Mouse (Mus musculus) heart, embryonic 15.5 days (tissue): ENCODE measurements around the gene Dapk1. TPM values are rescaled to one million over a fixed set of nuclear protein-coding genes. Genes with fewer than 3 reads are reported as not detected.

Experiments
- ATAC-seq: fragments of 200-750 bp; cut with Nextera tagmentation; replicated peaks from 2 replicates; pipeline ENCODE4 v1.8.0; 2017; ENCODE audit warnings: low read depth, moderate TSS enrichment; ENCODE audit not compliant: insufficient number of reproducible peaks, insufficient read depth, low FRiP score
- H3K27ac ChIP-seq: fragments of 300-500 bp; sonication (generic); 2 replicates; pipeline ENCODE4 v1.5.1; 2015; ENCODE audit warnings: mild to moderate bottlenecking, inconsistent platforms
- H3K27me3 ChIP-seq: fragments of 300-500 bp; sonication (generic); 2 replicates; pipeline ENCODE4 v1.6.1; 2015; ENCODE audit warnings: inconsistent platforms
- H3K36me3 ChIP-seq: fragments of 300-500 bp; sonication (generic); 2 replicates; pipeline ENCODE4 v1.6.1; 2015; ENCODE audit warnings: mild to moderate bottlenecking, inconsistent platforms
- H3K4me1 ChIP-seq: fragments of 300-500 bp; sonication (generic); replicated peaks from 2 replicates; pipeline ENCODE4 v1.6.1; 2015; ENCODE audit warnings: inconsistent platforms
- H3K4me2 ChIP-seq: fragments of 300-500 bp; sonication (generic); 2 replicates; pipeline ENCODE4 v1.6.1; 2015; ENCODE audit warnings: inconsistent platforms, mild to moderate bottlenecking, moderate library complexity
- H3K4me3 ChIP-seq: fragments of 300-500 bp; sonication (generic); 2 replicates; pipeline ENCODE4 v1.5.1; 2015; ENCODE audit warnings: mild to moderate bottlenecking, inconsistent platforms
- H3K9ac ChIP-seq: fragments of 300-500 bp; sonication (generic); 2 replicates; pipeline ENCODE4 v1.6.1; 2015; ENCODE audit warnings: mild to moderate bottlenecking, inconsistent platforms
- H3K9me3 ChIP-seq: fragments of 300-500 bp; sonication (generic); replicated peaks from 2 replicates; pipeline ENCODE4 v1.6.1; 2016; ENCODE audit warnings: inconsistent platforms
- WGBS: fragments of 180-500 bp; shearing (Covaris S2); methylation state at CpG from one replicate; pipeline ENCODE4 v1.1.7; 2015; ENCODE audit warnings: mixed read lengths; 5-methylcytosine and 5-hydroxymethylcytosine counted together
- polyA plus RNA-seq: library from polyadenylated mRNA; unstranded; fragments of >200 nt; fragmentation: Nextera tagmentation; extraction: Ambion mirVana; gene quantifications from 2 replicates; pipeline ENCODE4 v1.2.1, GENCODE M21; 2015

Dapk1 gene
- polyA plus RNA-seq, 1 experiment from 2014 or later = 7.6 TPM

DNA sequence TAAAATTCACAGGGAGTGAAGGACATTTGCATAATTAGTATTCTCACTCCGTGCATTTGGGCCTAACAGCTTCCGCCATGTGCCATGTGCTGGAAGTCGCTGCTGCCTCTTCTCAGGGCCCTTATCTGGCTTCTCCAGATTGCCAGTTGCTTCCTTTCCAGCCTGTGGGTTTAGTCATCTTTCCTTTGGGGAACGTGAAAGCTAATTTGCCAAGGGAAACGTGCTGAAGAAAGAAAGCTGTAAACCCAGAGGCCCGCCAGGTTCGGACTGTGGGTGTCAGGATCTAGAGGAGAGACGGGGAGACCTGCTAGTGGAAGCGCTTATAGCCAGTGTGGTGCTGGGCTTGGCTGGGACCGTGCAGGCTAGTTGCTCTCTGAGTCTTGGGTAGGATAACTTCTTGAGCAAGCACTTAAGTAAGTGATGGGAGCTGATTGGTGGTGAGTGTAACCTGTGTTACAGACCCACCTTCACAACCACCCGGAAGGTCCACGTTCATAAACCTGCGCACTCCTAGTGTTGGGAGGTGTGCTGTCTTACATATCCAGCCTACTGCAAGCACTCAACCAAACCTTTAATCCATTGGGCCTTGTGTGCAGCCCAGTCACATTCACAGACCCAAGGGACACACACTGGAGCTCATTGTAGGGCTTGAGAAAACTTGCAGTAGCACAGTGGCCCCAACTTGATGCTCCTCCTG, 141.8 kb downstream of the Dapk1 start:
- Histone ChIP-seq H3K4me3 (no peak overlapping the region), H3K36me3 (0 out of 2 replicates have a peak, but pooled peaks cover 5% of the 10 kb centered on the region), H3K4me1 (peaks cover 6% of the 10 kb centered on the region), H3K9me3 (no peaks in the 10 kb centered on the region), H3K27me3 (no peaks in the 10 kb centered on the region), H3K27ac (peak overlapping the region; percentile 42; the same call in 1 of the 2 replicates), H3K9ac (no peak overlapping the region), H3K4me2 (no peak overlapping the region)
- ATAC-seq = no peak
- WGBS = 55% methylated on average over 13 of the region's 13 CpGs

DNA sequence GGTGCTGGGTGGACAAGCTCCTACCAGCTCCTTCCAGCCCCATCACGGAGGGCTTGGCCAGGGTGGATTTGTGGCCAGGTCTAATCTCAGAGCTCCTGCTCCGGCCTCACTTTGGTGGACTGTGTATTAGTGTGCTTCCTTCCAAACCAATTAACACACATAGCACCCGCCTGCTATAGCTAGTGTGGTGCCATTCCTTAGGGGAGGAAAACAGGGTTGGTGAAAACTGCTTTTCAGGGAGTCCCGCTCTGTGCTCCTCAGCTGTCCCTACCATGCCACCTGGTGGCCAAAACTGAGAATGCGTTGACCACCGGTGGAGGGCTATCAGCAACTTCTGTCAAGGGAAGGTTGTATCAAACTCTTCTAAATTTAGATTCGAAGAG, 142.3 kb downstream of the Dapk1 start:
- Histone ChIP-seq H3K27ac (peak overlapping the region; percentile 42; the same call in 1 of the 2 replicates), H3K9me3 (no peaks in the 10 kb centered on the region), H3K4me2 (no peak overlapping the region), H3K27me3 (no peaks in the 10 kb centered on the region), H3K4me3 (no peak overlapping the region), H3K4me1 (peaks cover 6% of the 10 kb centered on the region), H3K9ac (no peak overlapping the region), H3K36me3 (0 out of 2 replicates have a peak, but pooled peaks cover 7% of the 10 kb centered on the region)
- 21% methylated on average over 7 of the region's 7 CpGs for WGBS
- ATAC-seq = peak; percentile 68

DNA sequence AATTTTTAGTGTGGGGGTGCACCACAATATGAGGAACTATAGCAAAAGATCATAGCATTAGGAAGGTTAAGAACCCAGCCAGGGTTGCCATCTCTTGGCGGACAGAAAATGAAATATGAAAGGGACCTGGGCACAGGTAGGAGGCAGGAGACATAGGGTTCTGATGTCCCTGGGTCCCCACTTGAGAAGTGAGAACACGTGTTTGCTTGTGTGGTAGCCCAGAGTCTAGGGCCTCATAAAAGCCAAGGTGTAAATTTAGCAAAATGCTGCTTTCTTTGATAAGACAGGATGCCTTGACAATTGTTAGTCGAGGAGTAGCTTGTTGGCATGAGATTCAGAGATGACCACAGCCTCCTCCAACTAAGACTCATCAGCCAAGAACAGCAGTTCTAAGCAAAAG, 143.0 kb downstream of the Dapk1 start:
- H3K9ac ChIP-seq = no peak overlapping the region
- peaks cover 6% of the 10 kb centered on the region for H3K4me1 ChIP-seq
- H3K36me3 ChIP-seq = 0 out of 2 replicates have a peak, but pooled peaks cover 7% of the 10 kb centered on the region
- H3K9me3 ChIP-seq = no peaks in the 10 kb centered on the region
- 72% methylated on average over 3 of the region's 3 CpGs for WGBS
- H3K4me2 ChIP-seq = no peak overlapping the region
- no peak for ATAC-seq
- H3K27ac ChIP-seq = no peak overlapping the region
- no peak overlapping the region for H3K4me3 ChIP-seq
- H3K27me3 ChIP-seq = no peaks in the 10 kb centered on the region

- Histone ChIP-seq H3K4me3 (no peak overlapping the region), H3K9me3 (no peaks in the 10 kb centered on the region), H3K9ac (no peak overlapping the region), H3K27ac (no peak overlapping the region), H3K4me1 (peaks cover 6% of the 10 kb centered on the region), H3K36me3 (0 out of 2 replicates have a peak, but pooled peaks cover 4% of the 10 kb centered on the region), H3K27me3 (no peaks in the 10 kb centered on the region), H3K4me2 (no peak overlapping the region)
- 56% methylated on average over 12 of the region's 12 CpGs for WGBS
- no peak for ATAC-seq
Observed at GRCm38 (mm10) chr13:60745358-60745757, 143.6 kb downstream of the Dapk1 start.

DNA sequence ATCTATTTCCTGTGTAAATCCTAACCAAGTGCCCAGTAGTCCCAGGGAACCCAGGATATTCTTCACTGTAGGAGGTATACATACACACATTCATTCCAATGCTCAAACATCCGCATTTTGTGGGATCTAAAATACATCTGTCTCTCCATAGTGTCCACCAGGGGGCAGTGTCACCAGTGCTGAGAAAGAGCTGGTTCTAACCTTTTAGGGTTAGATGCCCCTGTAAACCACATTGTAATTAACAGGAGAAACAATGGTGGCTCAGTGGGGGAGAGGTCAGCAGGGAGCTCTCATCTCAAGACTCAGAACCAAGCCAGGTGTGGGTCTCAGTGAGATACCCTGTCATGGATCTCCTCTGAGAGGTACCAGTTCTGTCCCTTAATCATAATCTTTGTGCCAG, 144.5 kb downstream of the Dapk1 start:
- ATAC-seq = no peak
- H3K9me3 ChIP-seq = no peaks in the 10 kb centered on the region

DNA sequence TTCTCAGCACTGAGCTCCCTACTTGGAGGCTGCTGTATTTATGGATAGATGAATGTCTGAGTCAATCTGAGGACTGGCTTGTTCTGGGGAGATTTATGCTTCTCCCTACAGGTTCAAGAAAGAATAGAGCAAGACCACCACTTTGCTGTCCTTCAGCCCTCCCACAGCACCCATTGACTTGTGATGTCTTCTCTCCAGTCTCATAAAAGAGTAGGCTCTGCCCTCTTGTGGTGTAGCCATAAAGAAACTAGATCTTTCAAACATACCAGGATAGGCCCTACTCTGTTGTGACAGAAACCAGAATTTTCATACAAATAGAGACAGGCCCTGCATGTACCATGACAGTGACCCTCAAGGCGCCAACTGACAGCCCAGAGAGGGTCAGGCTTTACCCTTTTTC, 145.5 kb downstream of the Dapk1 start:
- Histone ChIP-seq H3K4me1 (peaks cover 6% of the 10 kb centered on the region), H3K9me3 (no peaks in the 10 kb centered on the region), H3K9ac (no peak overlapping the region), H3K27ac (no peak overlapping the region), H3K4me2 (no peak overlapping the region), H3K4me3 (no peak overlapping the region), H3K36me3 (0 out of 2 replicates have a peak, but pooled peaks cover 9% of the 10 kb centered on the region), H3K27me3 (no peaks in the 10 kb centered on the region)
- 80% methylated on average over 1 of the region's 1 CpGs for WGBS
- no peak for ATAC-seq

More for the DNA sequence above, 144.5 kb downstream of the Dapk1 start:
- no peak overlapping the region for H3K4me2 ChIP-seq
- no peak overlapping the region for H3K9ac ChIP-seq
- H3K27me3 ChIP-seq = no peaks in the 10 kb centered on the region
- H3K4me3 ChIP-seq = no peak overlapping the region
- WGBS = 37% methylated on average over 1 of the region's 1 CpGs
- H3K4me1 ChIP-seq = peaks cover 6% of the 10 kb centered on the region
- H3K27ac ChIP-seq = no peak overlapping the region
- H3K36me3 ChIP-seq = 0 out of 2 replicates have a peak, but pooled peaks cover 4% of the 10 kb centered on the region

DNA sequence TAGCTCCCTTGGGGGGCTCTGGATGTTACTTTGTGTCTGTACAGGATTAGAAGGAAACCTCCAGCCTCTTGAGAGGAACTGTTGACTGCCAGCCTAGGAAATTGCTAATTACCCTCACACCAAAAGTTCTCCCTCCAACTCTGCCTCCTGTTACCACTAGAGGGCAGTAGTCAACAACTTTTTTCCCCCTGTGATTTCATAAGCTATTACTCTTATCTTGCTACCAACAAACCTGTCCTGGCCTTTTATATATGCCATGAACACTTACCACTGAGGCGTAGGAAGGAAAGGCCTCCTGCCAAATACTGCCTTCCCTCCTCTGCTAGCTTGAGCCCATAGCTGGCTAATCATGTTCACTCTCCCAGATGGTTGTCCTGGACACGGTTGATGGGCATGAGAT, 146.8 kb downstream of the Dapk1 start:
- WGBS = 88% methylated on average over 2 of the region's 2 CpGs
- H3K9me3 ChIP-seq = no peaks in the 10 kb centered on the region
- no peak overlapping the region for H3K4me2 ChIP-seq
- H3K4me3 ChIP-seq = no peak overlapping the region
- no peak overlapping the region for H3K27ac ChIP-seq
- H3K4me1 ChIP-seq = peaks cover 5% of the 10 kb centered on the region
- 0 out of 2 replicates have a peak, but pooled peaks cover 10% of the 10 kb centered on the region for H3K36me3 ChIP-seq
- H3K27me3 ChIP-seq = no peaks in the 10 kb centered on the region
- ATAC-seq = no peak; the same call in 1 of the 2 replicates
- no peak overlapping the region for H3K9ac ChIP-seq

DNA sequence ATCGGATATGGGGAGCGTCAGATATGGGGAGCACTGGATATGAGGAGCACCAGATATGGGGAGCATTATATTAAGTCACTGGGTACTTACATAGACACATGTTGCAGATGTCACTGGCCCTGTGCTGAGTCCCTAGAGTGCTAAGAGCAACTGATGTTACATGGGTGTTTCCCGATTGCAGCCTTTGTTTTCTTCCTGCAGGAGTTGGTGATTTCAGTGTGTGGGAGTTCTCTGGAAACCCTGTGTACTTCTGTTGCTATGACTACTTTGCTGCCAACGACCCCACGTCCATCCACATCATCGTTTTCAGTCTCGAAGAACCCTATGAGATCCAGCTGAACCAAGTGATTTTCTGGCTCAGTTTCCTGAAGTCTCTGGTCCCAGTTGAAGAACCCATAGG, 149.2 kb downstream of the Dapk1 start:
- Histone ChIP-seq H3K4me1 (no peaks in the 10 kb centered on the region), H3K4me2 (no peak overlapping the region), H3K36me3 (0 out of 2 replicates have a peak, but pooled peaks cover 10% of the 10 kb centered on the region), H3K27me3 (no peaks in the 10 kb centered on the region), H3K9me3 (no peaks in the 10 kb centered on the region), H3K27ac (no peak overlapping the region), H3K4me3 (no peak overlapping the region), H3K9ac (no peak overlapping the region)
- WGBS = 83% methylated on average over 7 of the region's 7 CpGs
- ATAC-seq = no peak

DNA sequence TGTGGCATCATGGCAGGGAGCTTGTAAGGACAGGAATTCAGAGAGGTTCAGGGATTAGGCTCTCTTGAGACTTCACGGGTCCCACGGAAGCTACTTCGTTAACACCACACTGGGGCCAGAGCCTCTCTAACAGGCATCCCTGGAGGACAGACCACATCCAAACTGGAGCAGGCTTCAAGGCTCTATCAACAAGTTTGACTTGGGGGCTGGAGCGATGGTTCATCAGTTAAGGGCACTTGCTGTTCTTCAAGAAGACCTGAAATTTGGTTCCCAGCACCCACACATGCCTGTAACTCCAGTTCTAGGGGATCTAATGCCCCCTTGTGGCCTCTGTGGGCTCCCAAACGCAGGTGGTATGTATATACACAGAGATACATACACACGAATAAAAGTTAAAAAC, 151.5 kb downstream of the Dapk1 start:
- 88% methylated on average over 6 of the region's 6 CpGs for WGBS
- no peak overlapping the region for H3K9ac ChIP-seq
- no peak overlapping the region for H3K4me2 ChIP-seq
- 0 out of 2 replicates have a peak, but pooled peaks cover 10% of the 10 kb centered on the region for H3K36me3 ChIP-seq
- H3K27me3 ChIP-seq = no peaks in the 10 kb centered on the region
- H3K4me1 ChIP-seq = no peaks in the 10 kb centered on the region
- no peak overlapping the region for H3K4me3 ChIP-seq
- H3K27ac ChIP-seq = no peak overlapping the region
- no peaks in the 10 kb centered on the region for H3K9me3 ChIP-seq
- no peak for ATAC-seq

GRCm38 (mm10) chr13:60755251-60755650, 153.5 kb downstream of the Dapk1 start:
- Histone ChIP-seq H3K4me1 (no peaks in the 10 kb centered on the region), H3K27me3 (no peaks in the 10 kb centered on the region), H3K4me3 (no peak overlapping the region), H3K4me2 (no peak overlapping the region), H3K9me3 (no peaks in the 10 kb centered on the region), H3K36me3 (0 out of 2 replicates have a peak, but pooled peaks cover 5% of the 10 kb centered on the region), H3K27ac (no peak overlapping the region), H3K9ac (no peak overlapping the region)
- ATAC-seq = no peak
- 58% methylated on average over 2 of the region's 2 CpGs for WGBS

DNA sequence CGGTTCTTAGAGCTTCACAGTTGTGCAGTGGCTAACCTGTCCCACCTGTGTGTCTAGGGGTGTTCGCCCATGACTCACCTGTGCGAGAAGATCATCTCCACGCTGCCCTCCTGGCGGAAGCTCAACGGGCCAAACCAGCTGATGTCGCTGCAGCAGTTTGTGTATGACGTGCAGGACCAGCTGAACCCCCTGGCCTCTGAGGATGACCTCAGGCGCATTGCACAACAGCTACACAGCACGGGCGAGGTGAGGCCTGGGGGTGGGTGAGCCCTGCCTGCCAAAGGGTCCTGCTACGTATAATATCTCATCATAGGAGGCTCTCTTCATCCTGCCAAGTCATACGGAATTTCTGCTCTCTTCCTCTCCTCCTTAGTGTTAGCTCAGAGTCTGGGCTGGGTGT, 155.5 kb downstream of the Dapk1 start:
- Histone ChIP-seq H3K4me3 (no peak overlapping the region), H3K27ac (no peak overlapping the region), H3K4me2 (no peak overlapping the region), H3K4me1 (no peaks in the 10 kb centered on the region), H3K9ac (no peak overlapping the region), H3K9me3 (no peaks in the 10 kb centered on the region), H3K36me3 (peaks cover 10% of the 10 kb centered on the region), H3K27me3 (no peaks in the 10 kb centered on the region)
- WGBS = 86% methylated on average over 13 of the region's 13 CpGs
- ATAC-seq = no peak

- Histone ChIP-seq H3K4me2 (no peak overlapping the region), H3K27me3 (no peaks in the 10 kb centered on the region), H3K9ac (no peak overlapping the region), H3K4me3 (no peak overlapping the region), H3K27ac (no peak overlapping the region), H3K4me1 (no peaks in the 10 kb centered on the region), H3K9me3 (no peaks in the 10 kb centered on the region), H3K36me3 (peaks cover 12% of the 10 kb centered on the region)
- ATAC-seq = no peak
- 32% methylated on average over 6 of the region's 6 CpGs for WGBS
Observed at GRCm38 (mm10) chr13:60759136-60759535, 157.4 kb downstream of the Dapk1 start.
